Mouse (Mus musculus) naive thymus-derived CD4-positive, alpha-beta T cell, adult 2 months (primary cell): ENCODE data around the gene Clp1.
A peak's percentile ranks its signal among the peaks of the same experiment; 100 is the strongest.

Experiments
- DNase-seq: peaks from one replicate; pipeline ENCODE4 v3.0.0-alpha.2; 2011; ENCODE audit warnings: low read depth

Gene Clp1

GRCm38 (mm10) chr2:84727172-84727858 is at the start of gene Clp1:
Clp1 (minus strand) TSS chr2:84727350.
- peak; percentile 96 for DNase-seq

GRCm38 (mm10) chr2:84775665-84776064 is 48.5 kb upstream of the Clp1 start:
- no peak for DNase-seq

- no peak for DNase-seq
These were observed 48.1 kb upstream of the Clp1 start, which contains the start of gene Serping1 for GRCm38 (mm10) chr2:84775241-84775640. Serping1 (minus strand) TSS chr2:84775444.

GRCm38 (mm10) chr2:84774751-84775150 is 47.6 kb upstream of the Clp1 start:
- DNase-seq, result no peak

- DNase-seq, result no peak
These were observed 46.0 kb upstream of the Clp1 start for GRCm38 (mm10) chr2:84773195-84773594.

- no peak for DNase-seq
These were observed 45.3 kb upstream of the Clp1 start for GRCm38 (mm10) chr2:84772454-84772853.

GRCm38 (mm10) chr2:84770501-84770900 is 43.4 kb upstream of the Clp1 start:
- no peak for DNase-seq

- DNase-seq, result no peak
These were observed 35.7 kb upstream of the Clp1 start for GRCm38 (mm10) chr2:84762818-84763217.

GRCm38 (mm10) chr2:84762295-84762694 is 35.1 kb upstream of the Clp1 start:
- DNase-seq, result no peak

GRCm38 (mm10) chr2:84761840-84762239 is 34.7 kb upstream of the Clp1 start:
- no peak for DNase-seq

- DNase-seq, result no peak
These were observed 34.2 kb upstream of the Clp1 start for GRCm38 (mm10) chr2:84761309-84761708.

GRCm38 (mm10) chr2:84760777-84761176 is 33.6 kb upstream of the Clp1 start:
- no peak for DNase-seq

- DNase-seq, result no peak
These were observed 31.5 kb upstream of the Clp1 start for GRCm38 (mm10) chr2:84758542-84759127.

GRCm38 (mm10) chr2:84757026-84757682 is 30.0 kb upstream of the Clp1 start:
- DNase-seq, result no peak

GRCm38 (mm10) chr2:84756245-84756644 is 29.1 kb upstream of the Clp1 start:
- no peak for DNase-seq

GRCm38 (mm10) chr2:84750115-84750514 is 23.0 kb upstream of the Clp1 start:
- no peak for DNase-seq

GRCm38 (mm10) chr2:84744126-84744525 is 17.0 kb upstream of the Clp1 start:
- no peak for DNase-seq

- no peak for DNase-seq
These were observed 16.4 kb upstream of the Clp1 start, which contains the start of gene Gm19426 for GRCm38 (mm10) chr2:84743561-84743960. Gm19426 (minus strand) TSS chr2:84743655.

- DNase-seq, result no peak
These were observed 15.5 kb upstream of the Clp1 start for GRCm38 (mm10) chr2:84742451-84743283.

- DNase-seq, result no peak
These were observed 14.8 kb upstream of the Clp1 start for GRCm38 (mm10) chr2:84741841-84742450.

- DNase-seq, result no peak
These were observed 13.6 kb upstream of the Clp1 start for GRCm38 (mm10) chr2:84740608-84741333.
